Mouse (Mus musculus) layer of hippocampus, adult 9-10 months (tissue): ENCODE results near the gene Pkdcc.

Experiments
- DNase-seq: peaks from one replicate; pipeline ENCODE4 v3.0.0; 2022; ENCODE audit warnings: low spot score

Pkdcc gene

GRCm38 (mm10) chr17:83214674-83215528 is at the start of gene Pkdcc:
TSS of gene Pkdcc (plus strand) at chr17:83215292.
- DNase-seq = no peak

GRCm38 (mm10) chr17:83166195-83166594 is 48.9 kb upstream of the Pkdcc start:
- DNase-seq = no peak

GRCm38 (mm10) chr17:83176146-83176545 is 38.9 kb upstream of the Pkdcc start:
- DNase-seq = no peak

GRCm38 (mm10) chr17:83178483-83179150 is 36.5 kb upstream of the Pkdcc start:
- no peak for DNase-seq

- DNase-seq = no peak
These were observed 36.0 kb upstream of the Pkdcc start for GRCm38 (mm10) chr17:83179151-83179531.

GRCm38 (mm10) chr17:83179569-83179968 is 35.5 kb upstream of the Pkdcc start:
- no peak for DNase-seq

- no peak for DNase-seq
These were observed 34.0 kb upstream of the Pkdcc start for GRCm38 (mm10) chr17:83181086-83181485.

GRCm38 (mm10) chr17:83181592-83181991 is 33.5 kb upstream of the Pkdcc start:
- DNase-seq = no peak

- DNase-seq = no peak
These were observed 32.9 kb upstream of the Pkdcc start for GRCm38 (mm10) chr17:83182061-83182664.

- no peak for DNase-seq
These were observed 32.3 kb upstream of the Pkdcc start for GRCm38 (mm10) chr17:83182780-83183179.

- DNase-seq = no peak
These were observed 27.1 kb upstream of the Pkdcc start for GRCm38 (mm10) chr17:83187751-83188565.

GRCm38 (mm10) chr17:83190810-83191209 is 24.3 kb upstream of the Pkdcc start:
- DNase-seq = no peak

GRCm38 (mm10) chr17:83194491-83194890 is 20.6 kb upstream of the Pkdcc start:
- no peak for DNase-seq

GRCm38 (mm10) chr17:83197361-83197923 is 17.6 kb upstream of the Pkdcc start:
- no peak for DNase-seq

GRCm38 (mm10) chr17:83200469-83200868 is 14.6 kb upstream of the Pkdcc start:
- DNase-seq = no peak

GRCm38 (mm10) chr17:83201257-83201656 is 13.8 kb upstream of the Pkdcc start:
- DNase-seq = no peak

- DNase-seq = no peak
These were observed 11.3 kb upstream of the Pkdcc start for GRCm38 (mm10) chr17:83203692-83204383.

- no peak for DNase-seq
These were observed 7.8 kb upstream of the Pkdcc start for GRCm38 (mm10) chr17:83207296-83207695.

GRCm38 (mm10) chr17:83208455-83208854 is 6.6 kb upstream of the Pkdcc start:
- DNase-seq = no peak

- DNase-seq = no peak
These were observed 4.6 kb upstream of the Pkdcc start for GRCm38 (mm10) chr17:83210531-83210930.

GRCm38 (mm10) chr17:83211196-83211595 is 3.9 kb upstream of the Pkdcc start:
- no peak for DNase-seq
